Mouse (Mus musculus): ENCODE results near the gene Gm13889. TPM values are rescaled to one million over a fixed set of nuclear protein-coding genes. Genes with fewer than 3 reads are reported as not detected.

Gene Gm13889
- polyA plus RNA-seq, 1 experiment from 2014 or later = 12.6 TPM

GRCm38 (mm10) chr2:93955886-93956285 lies 1.1 kb downstream of the Gm13889 start:
- Histone ChIP-seq H3K4me1 (peaks cover 31% of the 10 kb centered on the region), H3K9ac (peak overlapping the region; percentile 83), H3K4me3 (peak overlapping the region; percentile 68), H3K27ac (no peak overlapping the region), H3K4me2 (replicated peaks) (peak overlapping the region; percentile 98), H3K27me3 (replicated peaks) (peaks cover 58% of the 10 kb centered on the region), H3K36me3 (no peaks in the 10 kb centered on the region), H3K9me3 (no peaks in the 10 kb centered on the region)
- peak; percentile 26 for ATAC-seq (ENCODE audit: low FRiP score, low read depth)
- under 1% methylated on average over 31 of the region's 31 CpGs for WGBS

DNA sequence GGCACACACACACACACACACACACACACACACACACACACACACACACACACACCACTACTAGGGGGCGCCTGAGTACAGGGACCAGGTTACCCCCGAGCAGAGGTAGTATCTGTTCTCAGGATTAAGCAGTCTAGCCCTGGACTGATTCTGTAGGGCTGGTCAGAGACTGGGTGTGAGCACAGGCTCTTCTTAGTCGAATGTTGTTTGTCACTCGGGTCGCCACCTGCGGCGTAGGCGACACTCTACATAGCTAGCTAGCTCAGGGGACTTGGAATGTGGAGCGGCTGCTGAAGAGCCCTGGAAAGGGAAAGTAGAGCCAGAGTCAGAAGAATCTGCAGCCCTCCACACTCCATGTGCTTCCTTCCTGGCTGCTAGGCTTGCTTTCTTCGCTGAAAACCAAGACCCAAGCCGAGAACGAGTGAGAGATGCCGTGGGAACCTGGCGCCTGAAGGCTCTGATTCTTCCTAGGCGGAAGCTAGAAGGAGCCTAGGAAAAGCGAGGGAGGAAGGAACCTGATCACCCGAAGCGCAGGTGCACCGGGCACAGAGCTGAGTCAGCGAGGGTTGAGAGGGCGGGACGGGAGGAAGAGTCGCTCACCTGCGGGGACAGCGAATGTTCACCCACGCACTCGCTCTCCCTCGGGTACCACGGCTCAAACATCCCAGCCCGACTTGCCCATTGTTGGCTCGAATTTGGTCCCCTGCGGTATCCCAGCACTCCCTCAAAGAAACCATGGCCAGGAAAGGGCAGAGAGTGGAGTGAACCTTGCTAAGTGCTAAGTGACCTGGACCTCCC lies 2.0 kb downstream of the Gm13889 start:
- Histone ChIP-seq H3K27ac (no peak overlapping the region), H3K27me3 (replicated peaks) (peaks cover 55% of the 10 kb centered on the region), H3K4me3 (peak overlapping the region; percentile 68), H3K9me3 (no peaks in the 10 kb centered on the region), H3K9ac (peak overlapping the region; percentile 83; the same call in 1 of the 2 replicates), H3K4me1 (peaks cover 31% of the 10 kb centered on the region), H3K4me2 (replicated peaks) (peak overlapping the region; percentile 98), H3K36me3 (no peaks in the 10 kb centered on the region)
- WGBS = 1% methylated on average over 32 of the region's 32 CpGs
- no peak for ATAC-seq (ENCODE audit: low FRiP score, low read depth)

- ATAC-seq (ENCODE audit: low FRiP score, low read depth) = no peak
- Histone ChIP-seq H3K4me3 (no peak overlapping the region), H3K27me3 (replicated peaks) (peaks cover 52% of the 10 kb centered on the region), H3K27ac (no peak overlapping the region), H3K9ac (no peak overlapping the region), H3K9me3 (no peaks in the 10 kb centered on the region; the same call in 1 of the 2 replicates), H3K36me3 (no peaks in the 10 kb centered on the region), H3K4me1 (peaks cover 31% of the 10 kb centered on the region), H3K4me2 (replicated peaks) (0 out of 2 replicates have a peak overlapping the region, but pooled peaks have one; percentile 98)
- WGBS = 89% methylated on average over 9 of the region's 9 CpGs
Measured at GRCm38 (mm10) chr2:93953726-93954125, 3.3 kb downstream of the Gm13889 start.

GRCm38 (mm10) chr2:93946976-93947375 lies 10.0 kb downstream of the Gm13889 start:
- no peaks in the 10 kb centered on the region for H3K4me1 ChIP-seq
- 54% methylated on average over 5 of the region's 5 CpGs for WGBS
- H3K4me2 ChIP-seq (replicated peaks) = no peak overlapping the region

DNA sequence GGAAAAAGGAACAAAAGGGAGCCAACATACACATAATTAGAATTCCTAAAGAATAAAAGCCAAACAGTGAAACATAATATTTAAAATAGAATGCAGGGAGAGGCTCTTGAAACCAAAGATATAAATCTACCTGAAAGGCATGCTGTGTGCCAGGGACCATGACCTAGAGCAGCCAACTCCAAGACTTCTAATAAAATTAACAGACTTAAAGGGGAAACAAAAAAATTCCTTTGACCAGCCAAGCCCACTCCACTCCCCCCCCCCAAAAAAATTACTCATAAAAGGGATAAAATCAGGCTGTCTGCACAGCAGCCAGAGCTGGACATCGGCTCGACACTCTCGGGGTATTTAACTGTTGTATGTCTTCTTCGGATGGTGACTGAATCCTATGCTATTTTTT lies 12.1 kb downstream of the Gm13889 start:
- Histone ChIP-seq H3K36me3 (no peaks in the 10 kb centered on the region), H3K4me2 (replicated peaks) (no peak overlapping the region), H3K4me1 (no peaks in the 10 kb centered on the region), H3K9ac (no peak overlapping the region), H3K27me3 (replicated peaks) (no peaks in the 10 kb centered on the region), H3K4me3 (no peak overlapping the region), H3K9me3 (no peaks in the 10 kb centered on the region; the same call in 1 of the 2 replicates), H3K27ac (no peak overlapping the region)
- WGBS = 92% methylated on average over 4 of the region's 4 CpGs
- no peak for ATAC-seq (ENCODE audit: low FRiP score, low read depth)

More at GRCm38 (mm10) chr2:93946976-93947375, 10.0 kb downstream of the Gm13889 start:
- no peak overlapping the region for H3K27ac ChIP-seq
- no peak overlapping the region for H3K4me3 ChIP-seq
- H3K36me3 ChIP-seq = no peaks in the 10 kb centered on the region
- H3K9ac ChIP-seq = no peak overlapping the region
- H3K9me3 ChIP-seq = no peaks in the 10 kb centered on the region; the same call in 1 of the 2 replicates
- no peak for ATAC-seq (ENCODE audit: low FRiP score, low read depth)
- no peaks in the 10 kb centered on the region for H3K27me3 ChIP-seq (replicated peaks)

GRCm38 (mm10) chr2:93944099-93944498 lies 12.9 kb downstream of the Gm13889 start:
- Histone ChIP-seq H3K9ac (no peak overlapping the region), H3K4me1 (no peaks in the 10 kb centered on the region), H3K27me3 (replicated peaks) (no peaks in the 10 kb centered on the region), H3K4me3 (no peak overlapping the region), H3K27ac (no peak overlapping the region), H3K36me3 (no peaks in the 10 kb centered on the region), H3K9me3 (no peaks in the 10 kb centered on the region; the same call in 1 of the 2 replicates), H3K4me2 (replicated peaks) (no peak overlapping the region)
- no peak for ATAC-seq (ENCODE audit: low FRiP score, low read depth)
- WGBS = 84% methylated on average over 2 of the region's 2 CpGs

DNA sequence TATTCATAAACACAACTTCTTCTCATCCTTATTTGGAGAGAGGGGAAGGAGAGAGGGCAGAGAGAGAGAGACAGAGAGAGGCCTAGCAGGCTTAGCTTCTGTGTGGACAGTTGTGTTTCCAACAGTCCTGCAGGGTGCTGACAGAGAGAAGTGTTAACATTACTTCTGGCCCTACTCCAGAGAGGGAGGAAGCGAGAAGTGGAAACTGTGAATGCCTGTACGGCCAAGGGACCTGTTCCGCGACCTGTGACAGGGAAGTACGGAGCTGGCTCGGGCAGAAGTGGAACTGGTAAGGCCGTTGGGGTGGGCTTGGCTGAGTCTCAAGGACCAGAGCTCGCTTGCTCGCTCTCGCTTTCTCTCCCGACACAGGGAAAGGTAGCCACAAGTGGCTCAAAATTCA lies 15.3 kb downstream of the Gm13889 start:
- no peaks in the 10 kb centered on the region for H3K9me3 ChIP-seq
- no peaks in the 10 kb centered on the region for H3K27me3 ChIP-seq (replicated peaks)
- H3K27ac ChIP-seq = no peak overlapping the region
- no peaks in the 10 kb centered on the region for H3K4me1 ChIP-seq
- 92% methylated on average over 11 of the region's 11 CpGs for WGBS
- H3K4me2 ChIP-seq (replicated peaks) = no peak overlapping the region
- H3K4me3 ChIP-seq = no peak overlapping the region
- ATAC-seq (ENCODE audit: low FRiP score, low read depth) = no peak
- no peaks in the 10 kb centered on the region for H3K36me3 ChIP-seq
- H3K9ac ChIP-seq = no peak overlapping the region

DNA sequence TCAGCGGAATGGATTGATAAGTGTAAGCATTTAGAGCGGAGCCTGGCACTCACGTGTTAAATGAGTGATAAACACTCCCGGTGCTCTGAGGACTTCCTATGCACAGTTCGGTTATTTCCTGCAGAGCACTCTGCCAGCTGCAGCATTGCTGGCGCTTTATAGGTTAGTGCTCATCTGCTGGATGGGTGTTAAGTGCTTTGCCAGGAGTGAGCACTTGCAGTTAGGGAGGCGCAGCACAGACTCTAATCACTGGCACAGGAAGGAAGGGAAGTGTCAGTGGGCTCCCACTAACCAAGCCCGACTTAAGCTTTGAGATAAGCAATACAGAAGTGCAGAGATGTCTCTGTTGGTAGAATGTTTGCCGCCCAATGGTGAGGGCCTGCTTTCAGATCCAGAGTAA lies 18.5 kb downstream of the Gm13889 start:
- WGBS = 72% methylated on average over 9 of the region's 9 CpGs
- Histone ChIP-seq H3K4me1 (no peaks in the 10 kb centered on the region), H3K27ac (no peak overlapping the region), H3K4me3 (no peak overlapping the region), H3K36me3 (no peaks in the 10 kb centered on the region), H3K9ac (no peak overlapping the region), H3K27me3 (replicated peaks) (no peaks in the 10 kb centered on the region), H3K4me2 (replicated peaks) (no peak overlapping the region), H3K9me3 (no peaks in the 10 kb centered on the region)
- no peak for ATAC-seq (ENCODE audit: low FRiP score, low read depth)

DNA sequence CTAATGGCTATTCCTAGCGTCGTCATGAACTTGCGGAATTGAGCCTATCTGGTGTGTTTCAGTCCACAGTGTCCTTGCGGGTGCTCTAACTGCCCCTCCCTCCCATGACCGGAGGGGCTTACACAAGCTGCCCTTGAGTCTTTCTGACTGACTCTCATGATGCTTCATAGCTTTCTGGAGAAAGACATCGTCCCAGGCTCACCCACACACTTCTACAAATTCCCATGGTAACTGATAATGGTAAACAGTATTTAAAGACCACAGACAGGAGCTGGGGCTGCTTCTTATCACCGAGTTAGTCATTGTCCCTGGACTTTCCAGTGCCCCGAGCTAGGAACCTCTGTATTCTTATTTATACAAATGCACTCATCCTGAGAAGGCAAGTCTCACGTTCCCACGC lies 28.1 kb downstream of the Gm13889 start:
- WGBS = 87% methylated on average over 10 of the region's 10 CpGs
- no peaks in the 10 kb centered on the region for H3K9me3 ChIP-seq
- no peaks in the 10 kb centered on the region for H3K27me3 ChIP-seq (replicated peaks)
- H3K27ac ChIP-seq = no peak overlapping the region
- no peak for ATAC-seq (ENCODE audit: low FRiP score, low read depth)
- no peaks in the 10 kb centered on the region for H3K36me3 ChIP-seq
- no peak overlapping the region for H3K9ac ChIP-seq
- no peak overlapping the region for H3K4me2 ChIP-seq (replicated peaks)
- H3K4me1 ChIP-seq = no peaks in the 10 kb centered on the region
- H3K4me3 ChIP-seq = no peak overlapping the region

DNA sequence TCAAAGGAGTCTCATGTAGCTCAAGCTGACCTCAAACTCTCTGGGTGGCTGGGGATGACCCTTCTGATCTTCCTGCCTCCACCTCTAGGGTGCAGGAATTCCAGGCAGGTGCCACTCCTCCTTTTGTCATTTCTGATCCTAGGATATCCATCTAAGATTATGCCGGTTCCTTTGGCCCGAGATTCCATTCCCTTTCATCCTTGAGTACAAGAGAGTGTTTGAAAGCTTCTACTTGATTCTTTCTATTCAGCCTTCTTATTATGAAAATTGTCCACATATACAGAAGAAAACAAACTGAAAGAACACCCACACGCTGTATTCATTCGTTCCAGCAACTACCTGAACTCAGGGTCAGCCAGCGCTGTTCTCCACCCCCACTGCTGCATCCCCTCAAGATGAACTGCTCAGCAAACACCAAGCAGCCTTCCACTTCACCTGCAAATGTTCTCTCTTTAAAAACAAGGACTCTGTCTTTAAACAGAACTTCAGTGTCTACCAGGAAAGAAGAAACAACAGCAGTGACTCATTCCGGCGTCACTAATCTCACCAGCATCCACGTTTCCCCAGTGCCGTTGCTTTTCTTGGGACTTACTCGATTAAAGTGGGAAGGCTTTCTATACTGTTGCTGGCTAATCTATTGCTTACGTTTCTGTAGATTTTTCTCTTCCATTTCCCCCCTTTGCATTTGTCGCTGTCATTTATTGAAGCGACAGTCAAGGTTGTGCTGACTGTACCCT lies 29.1 kb downstream of the Gm13889 start:
- Histone ChIP-seq H3K4me3 (no peak overlapping the region), H3K36me3 (no peaks in the 10 kb centered on the region), H3K9ac (no peak overlapping the region), H3K27ac (no peak overlapping the region), H3K9me3 (no peaks in the 10 kb centered on the region), H3K4me2 (replicated peaks) (no peak overlapping the region), H3K27me3 (replicated peaks) (no peaks in the 10 kb centered on the region), H3K4me1 (no peaks in the 10 kb centered on the region)
- 73% methylated on average over 13 of the region's 13 CpGs for WGBS
- no peak for ATAC-seq (ENCODE audit: low FRiP score, low read depth)

DNA sequence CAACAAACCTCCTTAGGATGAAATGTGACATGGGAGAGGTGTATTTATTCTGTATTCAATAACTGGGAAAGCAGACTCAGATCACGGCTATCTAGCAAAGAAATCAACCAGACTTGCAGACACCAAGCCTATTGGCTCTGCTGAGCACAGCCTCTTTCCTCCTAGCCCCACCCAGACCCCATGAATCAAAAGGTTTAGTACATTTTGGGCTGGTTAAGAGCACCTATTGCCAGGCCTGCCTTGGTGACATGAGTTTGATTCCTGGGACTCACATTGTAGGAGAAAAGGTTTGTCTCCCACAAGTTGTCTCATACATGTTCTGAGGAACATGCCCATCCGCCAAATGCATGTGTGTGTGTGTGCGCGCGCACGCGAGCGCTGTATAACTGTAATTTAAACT lies 30.9 kb downstream of the Gm13889 start:
- no peak overlapping the region for H3K27ac ChIP-seq
- H3K9ac ChIP-seq = no peak overlapping the region
- no peaks in the 10 kb centered on the region for H3K4me1 ChIP-seq
- H3K4me2 ChIP-seq (replicated peaks) = no peak overlapping the region
- H3K36me3 ChIP-seq = no peaks in the 10 kb centered on the region
- no peaks in the 10 kb centered on the region for H3K27me3 ChIP-seq (replicated peaks)
- 95% methylated on average over 8 of the region's 8 CpGs for WGBS
- H3K9me3 ChIP-seq = no peaks in the 10 kb centered on the region
- H3K4me3 ChIP-seq = no peak overlapping the region
- no peak for ATAC-seq (ENCODE audit: low FRiP score, low read depth)

- no peaks in the 10 kb centered on the region for H3K27me3 ChIP-seq (replicated peaks)
- WGBS = 87% methylated on average over 3 of the region's 3 CpGs
- no peak overlapping the region for H3K27ac ChIP-seq
- H3K36me3 ChIP-seq = no peaks in the 10 kb centered on the region
- ATAC-seq (ENCODE audit: low FRiP score, low read depth) = no peak
- no peaks in the 10 kb centered on the region for H3K9me3 ChIP-seq
- H3K4me1 ChIP-seq = no peaks in the 10 kb centered on the region
- H3K4me3 ChIP-seq = no peak overlapping the region
- no peak overlapping the region for H3K9ac ChIP-seq
- no peak overlapping the region for H3K4me2 ChIP-seq (replicated peaks)
Measured at GRCm38 (mm10) chr2:93919093-93919492, 37.9 kb downstream of the Gm13889 start.

Measured in neural tube, embryonic 12.5 days (tissue).